Mouse (Mus musculus): ENCODE measurements around the gene Plcg1. TPM values are rescaled to one million over a fixed set of nuclear protein-coding genes. Genes with fewer than 3 reads are reported as not detected.

Gene Plcg1
- polyA plus RNA-seq, 1 experiment: 237 TPM

DNA sequence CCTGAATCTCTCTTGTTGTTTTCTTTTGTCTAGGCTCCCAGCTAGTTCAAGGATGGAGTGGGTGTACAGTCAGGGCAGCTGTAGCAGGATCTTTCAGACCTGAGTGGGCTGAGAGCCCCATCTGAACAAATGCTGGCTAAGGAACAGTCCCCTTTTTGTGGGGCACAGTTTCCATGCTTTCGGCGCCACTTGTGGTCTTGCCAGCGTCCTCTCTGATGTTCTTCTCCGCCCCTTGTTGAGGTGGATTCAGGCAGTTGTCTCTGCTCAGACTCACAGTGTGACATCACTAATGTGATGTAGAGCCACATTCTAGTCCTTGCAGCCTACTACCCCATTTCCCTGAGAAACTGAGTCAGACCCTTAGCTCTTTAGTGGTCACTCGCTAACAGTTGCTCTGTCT lies 15.5 kb downstream of the Plcg1 start:
- no peak for DNase-seq
- Histone ChIP-seq H3K4me1 (replicated peaks; ENCODE audit: control insufficient read depth, insufficient read depth, low read length) (peaks cover 49% of the 10 kb centered on the region), H3K27me3 (ENCODE audit: control insufficient read depth, insufficient read depth, low read length) (no peaks in the 10 kb centered on the region), H3K36me3 (ENCODE audit: control insufficient read depth, insufficient read depth, low read length) (peaks cover 42% of the 10 kb centered on the region), H3K27ac (ENCODE audit: control insufficient read depth, insufficient read depth, low read length) (peak overlapping the region; percentile 24; the same call in 1 of the 2 replicates), H3K4me3 (ENCODE audit: control insufficient read depth, insufficient read depth, low read length) (no peak overlapping the region)
- WGBS: 40% methylated on average over 5 of the region's 5 CpGs
- TF ChIP-seq POLR2A (IDR thresholded peaks at IDR 0.05; ENCODE audit: control insufficient read depth, extremely low read depth, insufficient read depth, low read length, poor library complexity) (no peak), CTCF (IDR thresholded peaks at IDR 0.05; ENCODE audit: borderline replicate concordance, control insufficient read depth, extremely low read depth, insufficient read depth, low read length, poor library complexity) (no peak)

DNA sequence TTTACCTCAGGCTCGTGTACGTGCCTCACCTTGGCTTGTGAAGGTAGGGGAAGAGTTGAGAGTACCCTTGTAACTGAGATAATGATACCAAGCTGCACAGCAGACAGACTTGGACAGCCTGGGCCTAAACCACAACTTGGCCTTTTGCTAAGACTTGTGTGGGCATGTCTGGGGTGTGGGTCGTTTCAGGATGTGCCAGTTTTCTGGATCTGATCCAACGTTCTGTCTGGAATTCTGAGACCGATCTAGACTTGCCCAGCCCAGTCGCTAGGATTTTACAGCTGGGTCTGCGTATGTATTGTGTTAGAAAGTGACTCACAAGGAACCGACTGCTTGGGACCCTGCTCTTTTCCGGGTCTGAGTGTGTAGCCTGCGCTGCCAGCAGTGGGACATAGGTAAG lies 16.0 kb downstream of the Plcg1 start:
- no peaks in the 10 kb centered on the region for H3K27me3 ChIP-seq (ENCODE audit: control insufficient read depth, insufficient read depth, low read length)
- 85% methylated on average over 10 of the region's 10 CpGs for WGBS
- H3K4me3 ChIP-seq (ENCODE audit: control insufficient read depth, insufficient read depth, low read length): no peak overlapping the region
- peaks cover 46% of the 10 kb centered on the region for H3K36me3 ChIP-seq (ENCODE audit: control insufficient read depth, insufficient read depth, low read length)
- TF ChIP-seq CTCF (IDR thresholded peaks at IDR 0.05; ENCODE audit: borderline replicate concordance, control insufficient read depth, extremely low read depth, insufficient read depth, low read length, poor library complexity) (no peak), POLR2A (IDR thresholded peaks at IDR 0.05; ENCODE audit: control insufficient read depth, extremely low read depth, insufficient read depth, low read length, poor library complexity) (no peak)
- no peak overlapping the region for H3K27ac ChIP-seq (ENCODE audit: control insufficient read depth, insufficient read depth, low read length)
- no peak for DNase-seq
- peaks cover 46% of the 10 kb centered on the region for H3K4me1 ChIP-seq (replicated peaks; ENCODE audit: control insufficient read depth, insufficient read depth, low read length)

DNA sequence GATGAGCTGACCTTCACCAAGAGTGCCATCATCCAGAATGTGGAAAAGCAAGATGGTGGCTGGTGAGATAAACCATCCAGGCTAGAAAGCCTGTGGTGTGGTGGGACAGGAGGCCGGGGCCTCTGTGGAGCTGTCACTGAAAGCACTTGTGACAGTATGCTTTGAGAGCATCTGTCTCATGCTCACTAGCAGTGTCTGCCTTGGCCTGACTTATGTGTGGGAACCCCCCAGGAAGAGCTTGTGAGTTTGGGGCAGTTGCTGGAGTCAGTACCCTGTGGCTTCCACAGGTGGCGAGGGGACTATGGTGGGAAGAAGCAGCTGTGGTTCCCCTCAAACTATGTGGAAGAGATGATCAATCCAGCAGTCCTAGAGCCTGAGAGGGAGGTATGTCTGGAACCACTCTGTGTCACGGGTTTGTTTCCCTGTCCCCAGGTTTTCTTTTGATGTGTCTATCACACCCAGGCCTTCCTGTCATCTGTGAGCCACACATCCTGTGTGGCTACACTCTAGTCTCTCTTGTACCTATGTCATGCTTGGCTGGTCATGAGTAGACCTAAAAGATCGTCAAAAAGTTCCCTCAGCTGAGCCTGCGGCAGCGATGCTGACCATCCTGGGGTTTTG lies 25.6 kb downstream of the Plcg1 start:
- WGBS: 21% methylated on average over 6 of the region's 6 CpGs
- DNase-seq: no peak
- no peak for TF ChIP-seq CTCF (IDR thresholded peaks at IDR 0.05; ENCODE audit: borderline replicate concordance, control insufficient read depth, extremely low read depth, insufficient read depth, low read length, poor library complexity)
- no peak for TF ChIP-seq POLR2A (IDR thresholded peaks at IDR 0.05; ENCODE audit: control insufficient read depth, extremely low read depth, insufficient read depth, low read length, poor library complexity)
- Histone ChIP-seq H3K27me3 (ENCODE audit: control insufficient read depth, insufficient read depth, low read length) (no peaks in the 10 kb centered on the region), H3K27ac (ENCODE audit: control insufficient read depth, insufficient read depth, low read length) (peak overlapping the region; percentile 20; the same call in 1 of the 2 replicates), H3K4me3 (ENCODE audit: control insufficient read depth, insufficient read depth, low read length) (no peak overlapping the region), H3K36me3 (ENCODE audit: control insufficient read depth, insufficient read depth, low read length) (peaks cover 91% of the 10 kb centered on the region), H3K4me1 (replicated peaks; ENCODE audit: control insufficient read depth, insufficient read depth, low read length) (peaks cover 22% of the 10 kb centered on the region)

DNA sequence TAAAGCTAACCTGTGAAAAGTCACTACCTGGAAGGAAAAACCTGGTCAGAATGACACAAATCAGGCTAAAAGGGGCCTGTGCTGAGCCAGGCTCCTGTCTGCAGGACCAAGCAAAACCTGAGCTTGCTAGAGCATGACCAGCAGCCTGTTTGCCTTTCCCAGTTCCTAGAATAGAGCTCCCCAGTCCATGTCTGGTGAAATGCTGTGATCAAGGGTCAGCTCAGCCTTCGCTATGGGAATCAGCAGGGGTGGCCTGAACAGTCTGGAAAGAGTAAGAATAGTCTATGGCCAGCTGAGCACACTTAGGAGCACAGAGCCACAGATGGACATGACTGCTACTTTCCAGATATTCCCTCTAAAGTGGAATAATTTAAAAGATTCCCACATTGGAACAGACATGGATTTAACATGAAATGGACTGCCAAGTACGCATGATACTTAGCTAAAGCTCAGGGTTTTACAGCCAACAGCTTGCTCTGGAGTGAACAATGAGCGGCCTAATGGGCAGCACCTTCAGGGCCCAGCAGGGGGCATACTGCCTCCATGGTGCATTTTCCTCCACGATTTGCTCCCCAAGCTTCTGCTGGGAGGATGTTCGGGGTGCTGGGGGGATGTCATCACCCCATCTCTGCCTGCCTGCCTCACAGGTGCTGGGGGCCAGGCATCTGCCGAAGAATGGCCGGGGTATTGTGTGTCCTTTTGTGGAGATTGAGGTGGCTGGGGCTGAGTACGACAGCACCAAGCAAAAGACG lies 29.5 kb downstream of the Plcg1 start:
- WGBS: 90% methylated on average over 9 of the region's 9 CpGs
- H3K4me1 ChIP-seq (replicated peaks; ENCODE audit: control insufficient read depth, insufficient read depth, low read length): peaks cover 17% of the 10 kb centered on the region
- H3K4me3 ChIP-seq (ENCODE audit: control insufficient read depth, insufficient read depth, low read length): no peak overlapping the region
- TF ChIP-seq CTCF (IDR thresholded peaks at IDR 0.05; ENCODE audit: borderline replicate concordance, control insufficient read depth, extremely low read depth, insufficient read depth, low read length, poor library complexity): peak; percentile 79; the same call in 1 of the 2 replicates
- no peak for TF ChIP-seq POLR2A (IDR thresholded peaks at IDR 0.05; ENCODE audit: control insufficient read depth, extremely low read depth, insufficient read depth, low read length, poor library complexity)
- DNase-seq: no peak
- H3K36me3 ChIP-seq (ENCODE audit: control insufficient read depth, insufficient read depth, low read length): peaks cover 64% of the 10 kb centered on the region
- H3K27me3 ChIP-seq (ENCODE audit: control insufficient read depth, insufficient read depth, low read length): no peaks in the 10 kb centered on the region
- H3K27ac ChIP-seq (ENCODE audit: control insufficient read depth, insufficient read depth, low read length): no peak overlapping the region

DNA sequence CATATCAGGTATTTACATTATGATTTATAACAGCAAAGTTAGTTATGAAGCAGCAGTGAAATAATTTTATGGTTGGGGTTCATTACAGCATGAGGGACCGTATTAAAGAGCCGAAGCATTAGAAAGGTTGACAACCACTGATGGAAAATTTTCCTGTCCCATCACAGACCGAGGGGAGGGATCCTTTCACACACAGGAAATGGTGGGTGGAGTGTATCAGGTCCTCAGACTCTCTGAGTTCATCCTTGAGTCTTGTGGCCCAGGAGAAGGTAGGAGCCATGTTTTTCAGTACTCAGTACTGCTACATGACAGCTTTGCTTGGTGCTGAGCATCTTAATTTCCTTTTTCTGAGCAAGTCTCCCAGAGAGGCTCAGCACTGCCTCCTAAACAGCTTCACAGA lies 32.7 kb downstream of the Plcg1 start:
- H3K27ac ChIP-seq (ENCODE audit: control insufficient read depth, insufficient read depth, low read length): no peak overlapping the region
- H3K27me3 ChIP-seq (ENCODE audit: control insufficient read depth, insufficient read depth, low read length): no peaks in the 10 kb centered on the region
- peaks cover 4% of the 10 kb centered on the region; the same call in 1 of the 2 replicates for H3K4me1 ChIP-seq (replicated peaks; ENCODE audit: control insufficient read depth, insufficient read depth, low read length)
- H3K4me3 ChIP-seq (ENCODE audit: control insufficient read depth, insufficient read depth, low read length): no peak overlapping the region
- peaks cover 35% of the 10 kb centered on the region for H3K36me3 ChIP-seq (ENCODE audit: control insufficient read depth, insufficient read depth, low read length)
- no peak for DNase-seq
- TF ChIP-seq CTCF (IDR thresholded peaks at IDR 0.05; ENCODE audit: borderline replicate concordance, control insufficient read depth, extremely low read depth, insufficient read depth, low read length, poor library complexity) (no peak), POLR2A (IDR thresholded peaks at IDR 0.05; ENCODE audit: control insufficient read depth, extremely low read depth, insufficient read depth, low read length, poor library complexity) (no peak)
- WGBS: 40% methylated on average over 3 of the region's 3 CpGs

DNA sequence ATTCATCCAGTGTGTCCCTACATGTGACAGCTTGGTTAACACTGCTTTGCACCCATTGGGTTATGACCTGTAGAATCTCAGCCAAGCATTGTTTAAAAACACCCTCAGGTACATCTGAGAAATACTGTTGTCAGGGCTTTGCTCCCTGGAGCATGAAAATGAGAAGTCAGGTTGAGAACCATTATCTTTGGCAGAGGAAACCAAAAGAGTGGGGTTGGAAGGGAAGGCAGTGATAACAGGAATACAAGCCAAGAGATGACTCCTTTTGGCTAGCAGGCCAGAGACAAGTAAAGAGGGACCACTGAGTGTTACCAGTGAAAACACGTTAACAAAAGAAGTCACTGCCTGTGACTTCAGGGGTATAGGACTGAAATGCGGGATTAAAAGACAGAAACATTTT lies 33.3 kb downstream of the Plcg1 start:
- Histone ChIP-seq H3K4me3 (ENCODE audit: control insufficient read depth, insufficient read depth, low read length) (no peak overlapping the region), H3K4me1 (replicated peaks; ENCODE audit: control insufficient read depth, insufficient read depth, low read length) (peaks cover 4% of the 10 kb centered on the region; the same call in 1 of the 2 replicates), H3K27ac (ENCODE audit: control insufficient read depth, insufficient read depth, low read length) (no peak overlapping the region), H3K36me3 (ENCODE audit: control insufficient read depth, insufficient read depth, low read length) (peaks cover 30% of the 10 kb centered on the region), H3K27me3 (ENCODE audit: control insufficient read depth, insufficient read depth, low read length) (no peaks in the 10 kb centered on the region)
- WGBS: 92% methylated on average over 2 of the region's 2 CpGs
- TF ChIP-seq CTCF (IDR thresholded peaks at IDR 0.05; ENCODE audit: borderline replicate concordance, control insufficient read depth, extremely low read depth, insufficient read depth, low read length, poor library complexity) (no peak), POLR2A (IDR thresholded peaks at IDR 0.05; ENCODE audit: control insufficient read depth, extremely low read depth, insufficient read depth, low read length, poor library complexity) (no peak)
- DNase-seq: no peak

All from thymus, adult 2 months (tissue).